Mouse (Mus musculus) cerebellum, postnatal 25 days (tissue): ENCODE results near the gene Fbxl22.

ENCODE experiments used
- DNase-seq, 2 experiments: peaks; one replicate each; pipeline ENCODE4 v3.0.0; 2021; ENCODE audit warnings: mixed read lengths in 2 of 2

The Fbxl22 gene

GRCm38 (mm10) chr9:66506424-66506823, 8.0 kb downstream of the Fbxl22 start:
- no peak for DNase-seq

GRCm38 (mm10) chr9:66506011-66506410, 8.4 kb downstream of the Fbxl22 start:
- DNase-seq: peak in 1 of 2 experiments; percentile 15

GRCm38 (mm10) chr9:66505141-66505917, 9.1 kb downstream of the Fbxl22 start:
- peak in 1 of 2 experiments; percentile 25 for DNase-seq

- no peak for DNase-seq
Observed at GRCm38 (mm10) chr9:66504518-66504917, 9.9 kb downstream of the Fbxl22 start.

- no peak for DNase-seq
Observed at GRCm38 (mm10) chr9:66503879-66504411, 10.4 kb downstream of the Fbxl22 start.

- DNase-seq: no peak
Observed at GRCm38 (mm10) chr9:66501248-66501647, 13.1 kb downstream of the Fbxl22 start.

- DNase-seq: no peak
Observed at GRCm38 (mm10) chr9:66493992-66494391, 20.4 kb downstream of the Fbxl22 start.

GRCm38 (mm10) chr9:66492361-66492760, 22.0 kb downstream of the Fbxl22 start:
- DNase-seq: no peak

GRCm38 (mm10) chr9:66488786-66489185, 25.6 kb downstream of the Fbxl22 start:
- no peak for DNase-seq

- no peak for DNase-seq
Observed at GRCm38 (mm10) chr9:66483429-66483828, 31.0 kb downstream of the Fbxl22 start.

- no peak for DNase-seq
Observed at GRCm38 (mm10) chr9:66477785-66478184, 36.6 kb downstream of the Fbxl22 start.

GRCm38 (mm10) chr9:66465087-66465486, 49.3 kb downstream of the Fbxl22 start:
- DNase-seq: peak in 1 of 2 experiments; percentile 57
